Mouse (Mus musculus) E14TG2a.4 (cell line): ENCODE data around the gene Entpd1.

Source experiments
- CTCF ChIP-seq: conservative IDR thresholded peaks from 2 replicates; pipeline ENCODE4 v1.5.1; 2014; ENCODE audit warnings: low read length
- NANOG ChIP-seq: IDR thresholded peaks from 2 replicates; pipeline ENCODE4 v1.6.1; 2014; ENCODE audit warnings: borderline replicate concordance, low read length, mixed read lengths
- POU5F1 ChIP-seq: IDR thresholded peaks from 2 replicates; pipeline ENCODE4 v1.6.1; 2014; ENCODE audit warnings: low read length, borderline replicate concordance

GRCm38 (mm10) chr19:40693201-40693600, 81.0 kb downstream of the Entpd1 start:
- TF ChIP-seq CTCF (no peak), POU5F1 (no peak), NANOG (no peak)
